Mouse (Mus musculus) lung, adult 2 months (tissue): ENCODE data around the gene Polr3h.

ENCODE experiments used
- CTCF ChIP-seq: fragments of 200-500 bp; IDR thresholded peaks from 2 replicates; pipeline ENCODE4 v1.5.1; 2011; ENCODE audit warnings: mild to moderate bottlenecking, low read length, control low read depth; ENCODE audit not compliant: insufficient read depth
- POLR2A ChIP-seq: fragments of 200-500 bp; IDR thresholded peaks from 2 replicates; pipeline ENCODE4 v1.6.1; 2011; ENCODE audit warnings: low read depth, mild to moderate bottlenecking, control low read depth, low read length, borderline replicate concordance; ENCODE audit errors: extremely low read depth

DNA sequence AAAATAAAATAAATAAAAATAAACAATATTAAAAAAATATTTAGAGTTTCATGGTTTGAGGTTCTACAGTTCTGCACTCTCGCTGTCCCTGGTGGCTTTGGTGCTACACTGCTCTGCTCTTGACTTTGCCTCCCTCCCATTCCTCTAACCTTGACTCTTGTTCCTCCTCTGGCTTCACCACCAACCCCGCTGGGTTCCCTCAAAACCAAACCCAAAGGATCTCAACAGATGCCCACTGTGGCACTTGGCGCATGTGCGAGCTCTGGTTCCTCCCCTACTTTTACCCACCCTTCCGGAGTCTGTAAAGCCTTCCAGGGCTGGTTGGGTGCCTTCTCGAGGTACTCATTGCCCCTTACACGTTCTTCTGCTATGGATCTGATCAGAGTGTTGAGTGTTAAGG lies 83.8 kb downstream of the Polr3h start:
- TF ChIP-seq CTCF (no peak), POLR2A (no peak)
